Mouse (Mus musculus): ENCODE results near the gene Fa2h.

- TF ChIP-seq CTCF (IDR thresholded peaks at IDR 0.05; ENCODE audit: extremely low read depth, insufficient read depth, low read length) (no peak), POLR2A (IDR thresholded peaks at IDR 0.05; ENCODE audit: extremely low read depth, insufficient read depth, low read length) (no peak)
Observed at GRCm38 (mm10) chr8:111336692-111337091, 56.9 kb downstream of the Fa2h start.
